Mouse (Mus musculus): Measurements from ENCODE around the gene Atxn7. TPM values are rescaled to one million over a fixed set of nuclear protein-coding genes. Genes with fewer than 3 reads are reported as not detected.
"Not testable (repeated sequence)": the region's sequence is repeated elsewhere in the genome, so short reads cannot be mapped to it uniquely, and the experiment has no call there.

The Atxn7 gene
- total RNA-seq, 1 experiment from 2014 or later: 58.7 TPM

DNA sequence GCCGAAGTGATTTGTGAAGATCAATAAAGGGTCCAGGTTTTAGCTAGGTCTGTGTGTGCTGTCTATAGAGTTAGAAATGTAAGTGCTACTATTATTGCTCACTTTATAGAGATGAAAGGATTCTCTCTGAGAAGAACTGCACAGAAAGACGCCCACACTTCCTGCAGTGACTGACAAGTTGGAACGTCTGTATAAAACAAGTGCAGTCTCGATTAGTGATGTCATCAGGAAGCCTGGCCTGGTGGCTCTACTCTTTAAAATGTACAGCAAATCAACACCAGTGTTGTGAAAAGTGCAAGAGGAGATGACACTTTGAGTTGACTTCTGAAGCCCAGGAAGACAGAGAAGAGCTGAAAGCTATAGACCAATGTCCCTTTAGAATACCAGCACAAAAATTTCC lies 81.1 kb downstream of the Atxn7 start:
- 0 out of 2 replicates have a peak, but pooled peaks have one; percentile 23 for ATAC-seq (ENCODE audit: extremely low read depth, insufficient number of reproducible peaks, low FRiP score, poor library complexity, severe bottlenecking)

DNA sequence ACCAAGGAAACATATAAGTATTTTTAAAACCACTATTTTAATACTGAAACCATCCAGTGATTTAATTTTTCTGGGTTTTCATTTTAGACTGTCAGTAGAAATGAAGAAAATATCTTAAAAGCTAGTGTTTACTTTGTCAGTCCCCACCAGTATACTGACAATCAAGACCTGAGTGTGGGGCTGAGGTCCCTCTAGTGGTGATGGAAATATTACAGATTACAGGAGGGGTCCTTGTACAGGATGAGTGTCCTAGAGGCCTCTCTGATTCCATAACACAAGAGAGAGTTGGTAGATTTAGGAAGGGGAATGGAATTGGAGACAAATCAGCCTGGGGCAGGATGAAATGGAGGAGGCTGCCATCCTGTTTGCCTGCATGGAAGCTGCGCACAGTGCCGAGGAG lies 93.1 kb downstream of the Atxn7 start:
- peak; percentile 44; the same call in 1 of the 2 replicates for ATAC-seq (ENCODE audit: extremely low read depth, insufficient number of reproducible peaks, low FRiP score, poor library complexity, severe bottlenecking)

GRCm38 (mm10) chr14:14059606-14060005 lies 98.4 kb downstream of the Atxn7 start:
- not testable (repeated sequence) for ATAC-seq (ENCODE audit: extremely low read depth, insufficient number of reproducible peaks, low FRiP score, poor library complexity, severe bottlenecking)

DNA sequence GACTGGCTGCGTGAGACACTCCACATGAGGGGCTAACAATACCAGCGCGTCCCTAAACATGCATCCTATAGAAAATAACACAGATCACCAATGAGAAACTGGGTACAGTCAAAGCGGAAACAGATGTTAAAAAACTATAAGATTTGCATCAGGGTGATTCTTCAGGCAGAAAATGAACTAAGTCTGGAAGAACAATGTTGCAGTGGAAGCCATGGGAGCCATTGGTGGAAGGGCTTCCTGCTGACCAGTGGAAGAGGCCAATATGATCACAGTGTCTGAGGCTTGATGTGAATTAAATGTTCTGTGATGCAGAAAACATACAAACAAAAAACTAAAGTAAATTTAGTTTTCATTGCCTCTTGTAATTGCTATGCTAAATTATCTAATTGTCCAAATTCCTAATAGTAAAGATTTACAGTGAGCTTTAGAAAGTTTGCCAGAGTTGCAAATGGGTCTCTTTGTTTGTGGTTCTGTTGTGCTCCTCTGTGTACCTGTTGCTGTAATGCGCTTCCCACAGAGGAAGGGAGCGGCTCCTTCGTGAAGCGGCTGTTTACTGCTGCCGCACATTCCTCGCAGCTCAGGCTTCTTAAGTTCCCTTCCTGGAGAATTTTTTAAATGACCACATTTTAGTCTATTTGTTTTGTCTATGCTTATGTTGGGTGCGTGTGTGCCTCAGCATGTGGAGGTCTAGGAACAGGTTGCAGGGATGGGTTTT lies 101.4 kb downstream of the Atxn7 start:
- ATAC-seq (ENCODE audit: extremely low read depth, insufficient number of reproducible peaks, low FRiP score, poor library complexity, severe bottlenecking): no peak

DNA sequence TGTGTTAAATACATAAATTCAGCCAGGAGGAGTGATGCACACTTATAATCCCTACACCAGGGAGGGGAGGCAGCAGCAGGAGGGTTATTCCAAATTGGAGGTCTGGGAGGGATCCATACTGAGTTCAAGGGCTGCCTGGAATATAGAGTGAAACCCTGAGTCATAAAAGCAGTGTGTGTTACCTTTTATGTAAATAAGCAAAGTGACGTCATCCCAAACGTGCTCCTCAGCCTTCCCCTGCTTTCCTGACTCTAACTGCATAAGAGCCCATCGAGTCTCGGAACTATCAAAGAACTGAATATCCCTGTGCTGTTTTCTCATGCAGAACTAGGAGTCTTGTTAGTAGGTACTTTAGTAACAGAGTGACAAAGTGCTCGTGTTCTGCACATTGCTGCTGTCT lies 102.1 kb downstream of the Atxn7 start:
- ATAC-seq (ENCODE audit: extremely low read depth, insufficient number of reproducible peaks, low FRiP score, poor library complexity, severe bottlenecking): no peak

DNA sequence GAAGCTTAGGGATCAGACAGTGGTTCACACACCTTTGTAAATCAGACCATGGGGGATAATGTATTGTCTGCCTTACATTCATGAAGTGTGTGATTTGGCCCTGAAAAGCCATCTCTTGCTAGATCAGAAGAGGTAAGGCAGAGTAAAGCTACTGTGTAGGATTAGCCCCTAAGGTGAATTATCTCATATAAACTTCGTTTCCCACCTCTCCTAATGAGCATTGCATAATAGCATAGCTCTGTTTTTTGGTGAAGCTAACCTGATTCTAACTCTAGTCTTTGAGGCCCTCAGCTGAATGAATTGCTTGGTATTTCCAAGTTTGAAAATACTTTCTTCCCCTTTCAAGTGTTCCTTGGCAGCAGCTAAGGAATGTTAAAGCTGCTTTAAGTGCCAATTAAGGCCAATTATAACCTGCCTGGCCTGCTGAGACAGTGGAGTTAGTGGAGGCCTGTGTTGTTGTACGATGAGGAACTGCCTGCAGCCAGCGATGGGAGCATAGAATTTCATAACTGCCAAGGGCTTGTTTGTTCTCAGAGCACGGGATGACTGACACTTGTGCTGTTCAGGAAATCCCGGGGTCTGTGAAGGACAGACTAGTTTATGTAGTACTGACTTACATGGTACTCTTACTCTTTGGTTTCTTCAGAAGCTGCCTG lies 103.4 kb downstream of the Atxn7 start:
- ATAC-seq (ENCODE audit: extremely low read depth, insufficient number of reproducible peaks, low FRiP score, poor library complexity, severe bottlenecking): 0 out of 2 replicates have a peak, but pooled peaks have one; percentile 17

- ATAC-seq (ENCODE audit: extremely low read depth, insufficient number of reproducible peaks, low FRiP score, poor library complexity, severe bottlenecking): no peak
Observed at GRCm38 (mm10) chr14:14065142-14065498, 103.9 kb downstream of the Atxn7 start.

- ATAC-seq (ENCODE audit: extremely low read depth, insufficient number of reproducible peaks, low FRiP score, poor library complexity, severe bottlenecking): no peak
Observed at GRCm38 (mm10) chr14:14066241-14066640, 105.0 kb downstream of the Atxn7 start.

DNA sequence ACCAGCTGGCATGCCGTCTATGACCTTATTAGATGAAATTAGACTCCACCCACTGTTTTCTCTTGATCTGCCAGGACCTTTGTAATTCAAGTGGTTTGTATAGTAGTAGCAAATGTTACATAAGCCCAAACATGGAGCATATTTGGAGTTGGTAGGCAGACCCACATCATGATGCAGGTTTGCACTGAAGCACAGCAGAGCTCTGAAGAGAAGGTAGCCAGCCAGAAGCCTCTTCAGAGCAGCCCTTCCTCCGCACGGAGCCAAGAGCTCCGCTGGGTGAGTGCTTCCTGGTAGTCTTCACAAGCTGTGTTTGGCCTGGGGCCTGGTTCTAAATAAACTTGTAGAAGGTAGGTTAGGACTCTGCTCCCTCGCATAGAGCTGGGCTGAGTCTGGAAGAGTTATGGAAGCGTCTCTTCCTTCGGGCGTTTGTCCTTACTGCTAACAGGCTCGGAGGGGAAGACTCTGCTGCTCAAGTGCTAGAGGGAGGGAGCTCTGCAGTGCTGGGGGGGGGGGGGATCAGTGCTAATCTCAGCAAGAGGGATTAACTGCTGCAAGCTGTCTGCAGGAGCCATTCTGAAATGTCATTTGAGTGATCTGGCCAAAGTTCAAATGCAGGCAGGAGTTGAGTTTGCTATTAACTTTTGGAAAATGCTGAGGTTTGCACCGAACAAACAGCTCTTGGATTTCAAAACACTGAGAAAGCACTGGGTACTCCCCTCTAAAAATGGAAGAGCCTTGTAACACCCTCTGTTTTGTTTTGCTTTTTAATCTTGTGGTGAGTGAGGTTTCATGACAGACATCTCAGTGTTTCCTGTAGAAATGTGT lies 106.6 kb downstream of the Atxn7 start:
- ATAC-seq (ENCODE audit: extremely low read depth, insufficient number of reproducible peaks, low FRiP score, poor library complexity, severe bottlenecking): peak; percentile 42

DNA sequence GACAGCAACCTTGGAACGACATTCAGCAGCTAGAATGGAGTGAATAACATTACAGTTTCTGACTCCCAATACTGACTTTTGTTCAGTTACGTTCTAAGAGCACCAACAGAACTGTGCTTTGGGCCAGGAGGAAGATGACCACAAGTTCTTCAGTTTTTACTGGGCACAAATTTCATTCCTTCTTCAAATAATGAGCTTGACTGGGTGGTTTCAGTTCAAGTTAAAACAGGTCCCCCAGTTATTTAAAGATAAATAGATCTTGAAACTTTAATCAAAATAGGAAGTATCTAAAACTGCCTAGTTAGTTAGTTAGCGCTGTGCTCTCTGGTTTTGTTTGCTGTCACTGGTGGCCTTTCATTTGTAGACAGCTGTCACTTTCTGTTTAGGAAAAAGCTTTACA lies 107.3 kb downstream of the Atxn7 start:
- no peak for ATAC-seq (ENCODE audit: extremely low read depth, insufficient number of reproducible peaks, low FRiP score, poor library complexity, severe bottlenecking)

DNA sequence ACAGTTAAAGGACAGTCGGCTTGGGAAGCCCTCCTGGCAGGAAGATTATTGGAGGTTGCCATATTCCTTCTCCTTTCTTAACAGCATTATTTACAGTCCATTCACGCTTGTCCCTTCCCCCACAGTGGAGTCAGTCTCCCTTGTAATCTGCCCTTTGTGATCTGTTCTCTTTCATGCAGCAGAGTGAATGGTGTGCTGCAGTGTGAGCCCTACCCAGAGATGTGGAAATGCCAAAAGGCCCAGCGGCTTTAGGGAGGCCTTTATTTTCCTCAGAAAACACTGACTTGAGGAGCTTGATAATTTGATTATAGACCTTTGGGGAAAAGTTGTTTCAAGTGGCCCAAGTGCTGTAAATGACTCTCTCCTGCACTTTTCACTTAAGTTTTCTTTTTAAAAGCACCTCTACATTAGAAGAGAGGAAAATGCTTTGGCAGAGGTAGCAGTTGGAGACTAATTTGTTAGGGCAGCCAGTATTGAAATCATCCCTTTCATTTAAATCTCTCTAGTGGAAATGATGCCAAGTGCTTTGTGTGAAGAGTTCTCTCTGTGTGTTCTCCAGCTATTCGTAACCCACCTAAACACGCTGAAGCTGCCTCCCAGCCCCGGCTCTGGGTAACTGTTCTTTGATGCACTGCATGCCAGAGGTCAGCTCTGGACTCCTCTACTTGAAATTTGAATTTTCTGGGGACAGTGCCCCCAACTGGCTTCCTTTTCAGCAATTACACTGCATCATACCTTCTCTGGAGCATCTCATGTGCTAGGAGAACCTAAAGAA lies 109.5 kb downstream of the Atxn7 start:
- ATAC-seq (ENCODE audit: extremely low read depth, insufficient number of reproducible peaks, low FRiP score, poor library complexity, severe bottlenecking): no peak

- no peak for ATAC-seq (ENCODE audit: extremely low read depth, insufficient number of reproducible peaks, low FRiP score, poor library complexity, severe bottlenecking)
Observed at GRCm38 (mm10) chr14:14071456-14071855, 110.2 kb downstream of the Atxn7 start.

DNA sequence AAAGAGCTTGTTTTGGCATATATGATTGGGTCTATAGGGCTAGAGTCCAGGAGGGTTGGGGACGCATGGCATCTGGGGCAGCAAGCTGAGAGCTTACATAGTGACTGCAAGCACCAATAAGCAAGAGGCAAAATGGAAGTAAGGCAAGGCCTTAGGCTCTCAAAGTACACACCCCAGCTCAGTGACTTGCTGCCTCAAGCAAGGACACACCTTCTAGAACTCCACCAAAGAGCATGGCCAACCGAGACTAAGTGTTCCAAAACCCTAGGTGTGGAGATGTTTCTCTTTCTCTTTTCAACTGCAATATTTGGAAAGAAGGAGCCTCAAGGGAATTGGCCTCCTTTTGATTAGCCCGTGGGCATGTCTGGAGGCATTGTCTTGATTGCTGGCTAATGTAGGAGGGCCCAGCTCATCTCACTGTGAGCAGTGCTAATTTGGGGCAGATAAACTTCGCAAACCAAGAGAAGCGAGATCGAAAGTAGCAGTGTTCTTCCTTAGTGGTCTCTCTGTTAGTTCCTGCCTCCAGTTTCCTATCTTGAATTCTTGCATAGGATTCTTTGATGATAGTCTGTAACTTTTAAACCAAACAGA lies 119.5 kb downstream of the Atxn7 start:
- ATAC-seq (ENCODE audit: extremely low read depth, insufficient number of reproducible peaks, low FRiP score, poor library complexity, severe bottlenecking): no peak

DNA sequence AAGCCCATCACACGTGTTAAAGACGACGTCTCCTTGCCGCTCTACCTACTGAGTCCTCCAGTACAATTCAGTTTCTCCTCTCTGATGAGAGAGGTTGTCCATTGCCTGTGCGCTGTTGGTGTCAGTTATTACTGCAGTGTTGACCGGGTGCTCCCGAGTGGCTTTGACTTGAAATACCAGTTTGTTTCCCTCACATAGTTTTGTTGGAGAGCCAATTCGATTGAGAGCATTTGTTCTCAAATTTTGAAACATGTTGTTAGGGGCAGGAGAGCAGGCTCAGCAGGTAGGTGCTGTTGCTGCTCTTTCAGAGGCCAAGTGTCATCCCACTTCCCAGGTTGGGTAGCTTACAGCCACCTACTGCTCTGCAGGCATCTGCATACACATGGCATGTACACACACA lies 122.6 kb downstream of the Atxn7 start:
- ATAC-seq (ENCODE audit: extremely low read depth, insufficient number of reproducible peaks, low FRiP score, poor library complexity, severe bottlenecking): no peak

DNA sequence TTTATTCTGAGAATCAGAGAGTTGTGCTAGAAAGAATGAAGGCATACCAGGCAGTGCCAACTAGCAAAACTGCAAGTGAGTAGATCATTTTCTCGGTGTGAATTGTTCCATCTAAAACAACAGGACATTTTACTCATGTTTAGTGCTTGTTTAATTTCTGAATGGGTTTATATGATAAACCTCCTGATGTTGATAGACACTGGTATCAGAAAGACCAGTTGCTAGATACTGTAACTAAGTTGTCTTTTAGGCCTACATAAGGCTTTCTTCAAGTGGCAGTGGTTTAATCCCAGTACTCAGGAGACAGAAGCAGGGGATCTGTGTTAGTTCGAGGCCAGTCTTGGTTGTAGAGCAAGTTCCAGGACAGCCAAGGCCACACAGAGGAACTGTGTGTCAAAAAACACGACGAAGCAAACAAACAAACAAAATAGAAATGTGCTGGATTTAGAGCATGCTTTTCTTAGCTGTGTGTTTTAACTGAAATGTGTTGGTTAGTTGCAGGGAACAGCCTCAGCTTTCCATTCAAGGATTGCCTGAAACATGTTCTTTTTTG lies 125.5 kb downstream of the Atxn7 start:
- no peak for ATAC-seq (ENCODE audit: extremely low read depth, insufficient number of reproducible peaks, low FRiP score, poor library complexity, severe bottlenecking)

DNA sequence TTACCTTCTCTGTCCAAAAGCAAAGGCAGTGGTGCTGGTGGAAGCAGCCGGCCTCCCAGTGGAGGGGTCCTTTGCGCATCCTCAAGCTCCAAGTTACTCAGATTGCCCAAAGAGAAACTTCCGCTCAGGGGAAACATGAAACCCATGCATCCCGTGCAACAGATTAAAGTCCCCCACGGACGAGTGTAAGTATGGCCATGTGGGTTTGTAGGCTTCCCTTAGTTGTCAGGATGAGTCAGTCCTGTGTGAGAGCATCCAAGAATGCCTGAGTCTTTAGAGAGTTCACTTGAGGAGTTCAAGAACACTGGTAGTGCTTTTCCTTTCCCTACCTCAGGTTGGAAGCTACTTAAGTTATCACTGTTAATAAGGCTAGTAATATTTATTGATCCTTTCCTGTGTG lies 126.1 kb downstream of the Atxn7 start:
- no peak for ATAC-seq (ENCODE audit: extremely low read depth, insufficient number of reproducible peaks, low FRiP score, poor library complexity, severe bottlenecking)

- peak; percentile 91 for ATAC-seq (ENCODE audit: extremely low read depth, insufficient number of reproducible peaks, low FRiP score, poor library complexity, severe bottlenecking)
Observed at GRCm38 (mm10) chr14:14088016-14088791, 127.0 kb downstream of the Atxn7 start.

DNA sequence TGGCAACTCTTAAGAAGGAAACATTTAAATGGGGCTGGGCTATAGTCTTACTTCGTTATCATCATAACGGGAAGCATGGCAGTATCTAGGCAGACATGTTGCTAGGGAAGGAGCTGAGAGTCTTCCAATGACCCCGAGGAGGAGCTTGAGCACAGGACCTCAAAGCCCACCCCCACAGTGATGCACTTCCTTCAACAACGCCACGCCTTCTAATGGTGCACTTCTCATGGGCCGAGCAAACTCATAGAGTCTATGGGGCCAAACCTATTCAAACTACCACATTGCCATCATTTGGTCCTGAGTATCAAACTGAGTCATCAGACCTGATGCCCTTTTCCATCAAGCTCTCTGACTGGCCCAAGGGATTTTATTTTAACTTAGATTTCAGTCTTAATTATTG lies 129.3 kb downstream of the Atxn7 start:
- ATAC-seq (ENCODE audit: extremely low read depth, insufficient number of reproducible peaks, low FRiP score, poor library complexity, severe bottlenecking): no peak
